Mouse (Mus musculus): ENCODE data around the gene Arhgap8.

Gene Arhgap8

DNA sequence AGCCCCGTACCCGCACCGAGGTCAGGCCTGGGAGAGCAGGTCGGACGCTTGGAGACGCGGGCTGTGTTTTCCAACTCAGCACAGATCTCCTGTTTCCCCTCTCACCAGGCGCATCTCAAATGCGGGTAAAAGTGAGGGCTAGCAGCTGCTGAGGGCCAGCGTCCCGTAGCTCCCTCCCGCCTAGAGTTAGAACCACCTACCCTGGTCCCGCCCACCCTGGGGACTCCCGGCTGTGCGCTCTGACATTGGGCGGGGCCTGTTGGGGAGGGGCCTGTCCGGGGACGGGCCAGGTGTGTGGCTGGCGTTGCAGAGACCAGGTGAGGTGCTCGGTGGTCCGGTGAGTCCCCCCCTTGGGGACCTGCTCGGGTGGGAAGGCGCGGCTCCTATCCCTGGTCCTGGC lies at the start of gene Arhgap8:
Gene Arhgap8, plus strand, starts transcription at position 262 of the 400 bp plus-strand sequence.
- in situ Hi-C loops (cut with MboI), result loop anchor here (5.0 kb wide), 1 partner anchor 42 kb away; no protein-coding TSS in a partner anchor

DNA sequence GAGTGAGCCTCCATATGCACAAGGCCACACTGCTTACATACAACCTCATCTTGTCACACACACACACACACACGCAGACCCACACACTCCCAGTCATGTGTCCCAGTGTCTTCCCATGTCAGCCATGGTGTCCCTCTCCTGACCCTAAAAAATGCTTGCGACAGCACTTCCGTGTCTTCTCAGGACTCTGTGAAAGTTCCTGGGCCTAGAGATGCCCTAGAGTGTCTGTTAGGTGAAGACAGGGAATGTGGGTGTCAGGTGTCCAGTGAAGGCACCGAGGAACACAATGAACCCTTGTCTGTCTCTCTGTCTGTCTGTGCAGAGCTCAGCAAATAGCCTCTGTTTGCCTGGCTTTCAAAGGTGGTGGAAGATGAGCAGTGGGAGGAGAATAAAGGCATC lies 49.2 kb upstream of the Arhgap8 start:
- in situ Hi-C loops (cut with MboI), result no loop called here

DNA sequence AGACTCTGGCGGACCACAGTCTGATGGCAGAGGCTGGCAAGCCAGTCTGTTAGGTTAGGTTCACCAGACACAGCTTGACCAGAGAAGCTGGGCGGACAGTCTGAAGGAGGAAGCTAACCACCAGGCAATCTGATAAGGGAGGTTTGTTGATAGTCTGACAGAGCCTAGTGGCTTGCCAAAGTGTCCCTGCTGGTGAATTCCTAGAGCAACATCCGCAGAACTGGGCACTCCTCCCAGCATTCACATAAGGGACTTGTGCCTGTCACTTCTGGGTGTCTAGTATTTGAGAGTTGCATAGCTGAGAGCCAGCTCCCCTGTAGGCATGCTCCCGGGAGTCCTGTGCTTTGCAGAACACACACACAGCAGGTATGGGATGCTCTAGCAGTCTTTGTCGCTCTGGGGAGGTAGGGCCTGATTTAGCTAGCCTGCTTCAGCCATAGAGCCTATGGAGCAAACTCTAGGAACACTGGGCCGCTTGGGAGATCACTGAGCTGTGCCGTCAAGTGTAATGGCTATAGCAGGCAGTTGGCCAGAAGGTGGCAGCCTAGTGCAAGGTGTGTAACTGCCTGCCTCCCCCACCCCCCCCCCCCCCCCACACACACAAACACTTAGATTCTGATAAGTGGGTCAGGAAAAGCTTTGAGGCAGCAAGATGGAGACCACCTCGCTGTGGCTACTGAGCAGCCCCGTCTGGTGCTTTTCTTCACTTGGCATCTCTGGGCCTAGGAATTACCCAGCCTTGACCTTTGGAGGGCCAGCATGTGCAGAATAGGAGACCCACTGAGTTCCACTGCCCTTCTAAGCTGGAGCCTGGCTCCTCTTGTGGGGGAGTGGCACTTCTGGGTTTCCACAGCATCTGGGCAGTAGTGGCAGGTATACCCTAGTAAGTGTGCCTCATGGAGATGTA lies 48.2 kb upstream of the Arhgap8 start:
- in situ Hi-C loops (cut with MboI), result no loop called here

DNA sequence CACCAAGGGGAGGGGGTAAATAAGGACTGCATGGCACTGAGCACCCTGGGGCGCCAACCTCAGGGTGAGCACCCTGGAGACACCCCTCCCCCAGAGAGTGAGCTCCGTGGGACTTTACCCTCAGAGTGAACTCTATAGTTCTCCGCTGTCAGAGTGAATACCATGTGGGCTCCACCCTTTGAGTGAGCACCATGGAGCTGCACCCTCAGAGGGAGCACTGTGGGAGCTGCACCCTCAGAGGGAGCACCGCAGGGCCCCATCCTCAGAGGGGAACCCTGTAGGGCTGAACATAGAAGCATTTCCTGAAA lies 47.6 kb upstream of the Arhgap8 start:
- in situ Hi-C loops (cut with MboI), result no loop called here

DNA sequence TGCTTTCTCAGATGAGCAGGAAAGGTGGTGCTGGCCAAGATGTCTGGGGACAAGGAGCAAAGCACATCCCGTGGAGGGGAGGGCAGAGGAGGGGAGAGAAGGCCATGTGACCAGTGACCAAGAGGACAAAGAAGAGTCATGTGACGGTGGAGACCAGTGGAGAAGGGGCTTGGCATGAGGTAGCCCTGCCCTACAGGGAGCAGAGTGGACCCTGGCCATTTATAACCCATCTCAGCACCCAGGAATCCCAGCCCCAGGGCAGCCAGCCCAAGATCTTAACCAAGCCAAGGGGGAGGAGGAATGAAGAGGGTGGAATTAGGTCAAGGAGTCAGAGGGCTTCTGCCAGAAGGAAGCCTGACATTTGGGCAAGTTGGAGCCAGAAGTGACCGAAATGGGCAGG lies 47.2 kb upstream of the Arhgap8 start:
- in situ Hi-C loops (cut with MboI), result no loop called here

DNA sequence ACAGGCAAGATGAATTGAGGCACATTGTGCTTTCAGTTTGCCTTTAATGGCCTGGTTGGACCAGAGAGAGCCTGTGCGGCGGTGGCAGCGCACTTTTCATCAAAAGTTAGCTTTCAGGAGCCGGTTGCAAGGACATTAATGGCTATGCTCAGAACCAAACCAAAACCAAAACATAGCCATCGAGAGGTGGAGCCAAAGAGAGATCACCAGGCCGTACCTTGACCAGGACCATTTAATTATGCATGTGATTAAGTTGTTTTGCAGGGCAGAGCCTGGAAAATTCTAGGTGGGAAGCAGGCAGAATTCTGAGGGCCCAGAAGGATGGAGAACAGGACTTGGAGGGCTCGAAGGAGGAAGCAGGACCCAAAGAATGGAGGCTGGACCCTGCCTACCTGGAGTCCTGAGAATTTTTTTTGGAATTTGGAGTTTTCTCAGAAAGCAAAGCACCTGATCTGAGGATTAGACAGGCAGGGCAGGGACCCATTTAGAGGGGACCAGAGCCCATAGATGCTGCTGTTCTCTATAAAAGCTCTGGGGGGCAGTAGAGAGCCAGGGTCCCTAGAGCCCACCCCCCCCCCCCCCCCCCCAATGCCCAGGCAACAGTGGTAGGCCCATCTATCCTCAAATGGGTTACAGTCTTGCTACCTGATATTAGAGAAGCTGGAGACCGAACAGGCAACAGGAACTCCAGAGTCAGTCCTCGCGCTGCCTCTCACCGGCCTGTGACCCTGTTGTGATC lies 45.4 kb upstream of the Arhgap8 start:
- in situ Hi-C loops (cut with MboI), result loop anchor here (5.0 kb wide), 1 partner anchor 43 kb away; no protein-coding TSS in a partner anchor

DNA sequence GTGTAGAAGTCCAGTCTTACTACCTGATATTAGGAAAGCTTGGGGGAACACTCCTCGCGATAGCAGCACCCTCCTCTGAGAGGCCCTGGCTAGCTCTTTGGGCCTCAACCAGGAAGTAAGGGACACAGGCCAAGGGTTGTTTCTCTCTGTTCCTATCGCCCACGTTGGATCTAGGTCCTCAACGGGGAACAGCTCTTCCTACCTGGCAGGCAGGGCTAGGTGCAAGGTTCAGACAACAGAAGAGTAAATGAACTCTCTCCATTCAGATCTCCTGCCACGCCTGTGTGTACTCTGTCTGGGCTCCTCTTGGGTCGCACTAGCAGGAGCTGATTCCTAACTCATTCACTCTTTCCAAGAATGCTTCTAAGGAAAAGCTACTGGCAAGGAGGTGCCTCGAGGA lies 44.5 kb upstream of the Arhgap8 start:
- in situ Hi-C loops (cut with MboI), result loop anchor here (5.0 kb wide), 1 partner anchor 42 kb away; no protein-coding TSS in a partner anchor

DNA sequence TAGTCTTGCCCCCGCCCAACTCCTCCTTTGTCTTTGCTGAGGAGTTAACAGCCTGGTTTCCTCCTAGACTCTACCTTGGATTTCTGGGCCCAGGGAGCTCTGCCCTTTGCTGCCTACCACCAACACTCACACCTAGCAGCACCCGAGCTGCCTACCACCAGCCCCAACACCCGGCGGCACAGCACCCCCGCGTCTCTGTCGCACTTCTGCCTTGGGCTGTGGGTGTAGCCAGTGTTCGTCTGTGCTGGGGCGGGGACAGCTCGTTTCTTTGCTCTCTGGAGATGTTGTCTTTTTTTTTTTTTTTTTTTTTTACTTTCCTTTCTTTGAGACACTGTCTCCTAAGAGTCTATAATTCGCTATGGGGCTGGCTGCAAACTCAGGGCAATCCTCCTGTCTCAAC lies 41.9 kb upstream of the Arhgap8 start:
- in situ Hi-C loops (cut with MboI), result loop anchor here (5.0 kb wide), 1 partner anchor 39 kb away; no protein-coding TSS in a partner anchor

DNA sequence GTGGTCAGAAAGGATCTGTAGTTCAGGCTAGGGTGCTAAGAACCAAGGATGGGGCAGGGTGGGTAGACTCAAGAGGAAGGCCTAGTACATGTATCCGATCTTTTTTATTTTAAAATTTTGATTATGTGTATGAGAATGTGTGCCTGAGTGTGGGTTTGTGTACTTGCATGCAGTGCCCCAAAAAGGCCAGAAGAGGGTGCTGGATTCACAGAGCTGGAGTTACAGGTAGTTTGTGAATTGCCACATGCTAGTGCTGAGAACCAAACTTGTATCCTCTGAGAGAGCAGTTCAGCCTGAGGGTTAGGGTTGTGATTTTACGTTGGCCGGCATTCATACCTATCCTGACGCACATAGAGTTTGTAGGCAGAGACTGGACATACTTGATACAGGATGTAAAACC lies 40.8 kb upstream of the Arhgap8 start:
- in situ Hi-C loops (cut with MboI), result loop anchor here (5.0 kb wide), 1 partner anchor 38 kb away; no protein-coding TSS in a partner anchor

DNA sequence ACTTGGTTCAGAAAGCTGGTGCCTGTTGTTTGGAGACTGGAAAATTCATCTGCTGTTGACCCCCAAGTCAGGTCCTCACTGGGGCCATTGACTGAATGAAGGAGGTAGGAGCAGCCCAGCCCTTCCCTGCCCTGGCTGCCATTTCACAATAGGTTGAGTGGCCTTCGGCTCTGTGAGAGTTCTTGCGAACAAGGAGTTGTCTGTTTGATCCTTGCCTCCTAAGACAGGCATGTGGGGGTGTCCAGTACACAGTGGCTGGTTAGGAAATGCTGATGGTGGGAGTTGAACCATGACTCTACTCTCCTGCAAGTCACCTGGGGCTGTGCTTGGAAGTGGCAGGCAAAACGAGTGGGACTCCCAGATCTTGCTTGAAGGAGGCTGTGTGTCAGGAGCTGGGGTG lies 40.1 kb upstream of the Arhgap8 start:
- in situ Hi-C loops (cut with MboI), result loop anchor here (5.0 kb wide), 1 partner anchor 38 kb away; no protein-coding TSS in a partner anchor

DNA sequence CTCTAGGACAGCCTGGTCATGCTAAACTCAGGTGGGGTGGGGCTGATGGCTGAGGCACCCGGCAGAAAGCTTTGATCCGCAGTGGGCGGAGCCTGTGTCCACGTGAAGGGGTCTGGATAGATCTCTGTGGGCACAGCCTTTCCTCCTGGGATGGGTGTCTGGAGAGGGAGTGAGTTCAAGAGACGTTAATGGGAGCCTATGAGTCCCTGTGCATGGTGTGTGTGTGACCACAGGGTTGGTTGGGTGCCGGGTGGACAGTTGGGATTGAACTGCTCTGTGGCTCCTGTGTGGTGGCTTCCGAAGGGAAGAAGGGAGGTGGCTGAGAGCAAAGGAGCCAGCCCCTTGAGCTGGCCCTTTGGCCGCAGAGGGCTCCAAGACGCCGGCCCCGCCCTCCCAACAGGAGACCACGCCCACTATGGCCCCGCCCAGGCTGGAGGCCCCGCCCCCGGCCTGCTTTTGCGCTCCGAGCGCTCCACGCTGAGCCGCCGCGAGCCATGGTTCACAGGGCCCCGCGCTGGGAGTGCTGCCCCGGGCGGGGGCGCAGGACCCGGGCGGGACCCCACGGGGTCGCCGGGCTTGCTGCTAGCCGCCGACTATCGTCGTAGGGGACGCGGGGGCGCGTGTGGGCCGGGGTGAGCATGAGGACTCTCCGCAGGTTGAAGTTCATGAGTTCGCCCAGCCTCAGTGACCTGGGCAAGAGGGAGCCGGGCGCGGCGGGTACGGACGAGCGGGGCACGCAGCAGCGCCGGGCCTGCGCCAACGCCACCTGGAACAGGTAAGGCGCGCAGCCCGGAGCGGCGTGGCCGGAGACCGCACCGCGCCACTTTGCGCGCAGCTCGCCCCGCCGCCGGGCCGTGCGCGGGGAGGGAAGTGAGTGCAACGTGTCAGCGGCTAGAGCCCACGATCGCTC lies 39.1 kb upstream of the Arhgap8 start:
- in situ Hi-C loops (cut with MboI), result no loop called here

DNA sequence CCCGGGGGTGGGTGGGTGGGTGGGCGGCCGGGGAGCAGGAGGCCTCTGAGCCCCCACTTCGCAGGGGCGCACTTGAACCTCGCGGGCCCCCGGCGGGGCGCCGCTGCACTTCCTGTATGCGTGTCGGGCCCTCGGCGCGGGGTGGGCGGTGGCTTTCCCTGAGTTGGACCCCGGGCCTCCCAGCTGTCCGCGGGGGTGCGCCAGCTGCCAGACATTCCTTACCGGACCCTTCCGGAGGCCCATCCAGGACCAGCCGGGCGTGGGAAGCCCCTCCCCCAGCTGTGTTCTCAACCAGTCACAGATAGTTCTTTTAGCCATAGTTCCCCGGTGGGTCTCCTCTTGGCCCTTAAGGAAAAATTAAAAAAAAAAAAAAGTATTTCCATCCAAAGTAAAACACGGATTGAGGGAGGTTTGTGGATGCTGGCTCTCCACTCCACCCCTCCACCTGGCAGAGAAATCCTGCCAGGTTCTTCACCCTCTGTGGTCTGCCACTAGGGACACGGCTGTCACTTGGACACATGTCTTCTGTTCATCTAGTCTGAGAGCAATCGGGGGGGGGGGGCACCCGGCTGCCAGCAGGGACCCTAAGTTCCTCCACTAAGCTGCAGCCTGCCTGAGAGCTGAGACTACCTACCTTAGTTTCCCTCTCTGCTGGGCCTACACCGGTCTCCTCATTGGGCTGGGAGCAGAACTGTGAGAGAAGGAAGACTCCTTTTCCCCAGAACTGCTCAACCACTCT lies 38.2 kb upstream of the Arhgap8 start:
- in situ Hi-C loops (cut with MboI), result no loop called here

DNA sequence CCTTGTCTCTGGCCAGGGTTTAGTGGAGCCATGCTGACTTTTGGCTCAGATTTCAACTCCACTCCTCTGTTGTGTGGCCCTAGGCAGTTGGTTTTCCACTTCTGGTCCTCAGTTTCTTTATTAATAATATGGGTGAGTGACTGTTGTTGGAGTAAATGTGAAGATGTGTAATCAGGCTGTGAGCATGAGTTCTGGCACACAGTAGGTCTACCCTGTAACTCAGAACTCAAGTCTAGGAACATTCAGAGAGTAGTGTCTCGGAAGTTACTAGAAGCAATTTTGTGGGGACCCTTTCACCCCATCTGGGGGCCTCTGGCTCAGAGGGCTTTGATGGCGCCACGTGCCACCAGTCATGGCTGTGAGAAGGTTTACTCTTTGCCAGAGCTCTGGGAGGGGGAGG lies 37.6 kb upstream of the Arhgap8 start:
- in situ Hi-C loops (cut with MboI), result no loop called here

DNA sequence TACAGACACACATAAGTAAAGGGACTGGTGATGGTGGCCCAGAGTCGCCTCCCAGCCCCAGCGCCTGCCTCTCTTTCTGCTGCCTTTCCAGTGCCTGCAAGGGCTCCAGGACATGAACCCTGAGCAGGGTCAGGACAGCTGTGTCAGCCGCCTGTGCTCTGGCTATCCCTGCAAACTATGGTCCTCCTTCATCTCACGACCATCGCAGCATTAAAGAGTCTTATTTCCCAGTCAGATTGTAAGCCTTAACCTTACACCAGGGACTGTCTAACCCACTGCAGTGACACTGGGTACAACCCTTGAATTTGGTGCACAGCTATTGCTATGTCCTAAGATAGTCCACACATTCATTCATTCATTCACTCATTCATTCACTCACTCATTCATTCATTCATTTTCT lies 37.0 kb upstream of the Arhgap8 start:
- in situ Hi-C loops (cut with MboI), result no loop called here

DNA sequence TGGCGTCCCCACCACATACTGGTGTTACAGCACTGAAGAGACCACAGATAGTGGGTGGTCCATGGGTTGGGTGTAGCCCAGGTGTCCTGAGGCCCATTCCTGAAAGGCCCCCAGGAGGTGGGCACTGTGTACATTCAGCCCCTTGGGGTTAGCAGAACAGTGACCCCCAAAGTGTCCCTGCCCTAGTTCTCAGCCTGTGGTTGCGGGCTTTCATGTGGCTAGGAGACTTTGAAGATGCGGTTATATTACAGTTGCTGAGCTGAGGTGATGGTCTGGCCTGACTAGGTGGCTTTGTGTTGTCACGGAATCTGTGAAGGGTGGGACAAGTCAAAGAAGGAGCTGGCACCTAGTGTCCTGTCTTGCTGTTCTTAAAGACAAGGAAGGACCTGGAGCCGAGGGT lies 35.3 kb upstream of the Arhgap8 start:
- in situ Hi-C loops (cut with MboI), result no loop called here

DNA sequence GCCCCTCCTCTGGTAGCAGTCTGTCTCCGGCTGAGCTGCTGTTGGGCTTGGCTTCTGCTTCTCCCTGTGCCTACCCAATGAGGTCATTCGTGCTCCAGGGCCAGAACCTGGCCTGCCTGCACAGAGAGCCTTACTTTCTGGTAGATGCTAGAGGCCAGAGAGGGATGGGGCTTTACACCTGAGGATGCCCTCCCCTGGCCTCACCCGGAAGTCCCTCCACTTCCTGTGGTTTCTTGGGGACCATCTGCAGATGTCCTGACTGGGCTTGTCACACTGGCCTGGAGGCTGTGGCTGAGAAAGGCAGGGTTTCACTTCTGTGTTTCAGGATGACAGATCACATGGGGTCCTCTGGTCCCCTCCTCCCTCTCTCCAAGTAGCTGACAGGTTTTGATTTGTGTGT lies 34.4 kb upstream of the Arhgap8 start:
- in situ Hi-C loops (cut with MboI), result no loop called here

DNA sequence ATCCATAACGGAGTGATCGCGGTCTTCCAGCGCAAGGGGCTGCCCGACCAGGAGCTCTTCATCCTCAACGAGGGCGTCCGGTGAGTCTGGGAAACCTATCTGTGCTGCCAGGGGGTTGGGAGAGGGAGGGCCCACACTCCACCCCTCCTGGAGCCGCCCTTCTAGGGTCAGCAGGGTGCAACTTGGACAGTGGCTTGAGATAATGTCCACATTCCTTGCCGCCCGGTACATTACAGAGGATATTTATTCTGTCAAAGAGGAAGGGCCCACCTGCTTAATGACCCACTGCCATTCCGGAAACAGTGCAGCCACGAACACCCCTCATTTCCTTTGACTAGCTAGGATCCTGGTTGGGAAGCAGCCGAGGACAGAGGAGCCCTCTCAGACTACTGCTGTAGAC lies 31.9 kb upstream of the Arhgap8 start:
- in situ Hi-C loops (cut with MboI), result no loop called here

DNA sequence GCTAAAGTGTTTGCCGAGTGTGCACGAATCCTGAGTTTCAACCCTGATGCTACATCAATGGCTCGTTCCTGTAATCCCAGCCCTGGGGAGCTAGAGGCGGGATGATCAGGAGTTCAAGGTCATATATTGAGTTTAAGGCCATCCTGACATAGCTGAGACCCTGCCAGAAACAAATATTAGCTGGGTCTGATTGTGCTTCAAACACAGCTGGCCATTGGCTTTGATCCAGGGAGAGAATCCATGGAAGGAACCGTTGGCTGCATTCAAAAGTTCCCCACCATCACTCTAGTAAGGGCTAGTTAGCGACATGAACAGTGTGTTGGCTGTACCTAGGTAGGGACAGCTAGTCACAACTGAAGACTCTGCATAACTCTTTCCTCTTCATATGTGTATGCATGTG lies 30.5 kb upstream of the Arhgap8 start:
- in situ Hi-C loops (cut with MboI), result no loop called here

DNA sequence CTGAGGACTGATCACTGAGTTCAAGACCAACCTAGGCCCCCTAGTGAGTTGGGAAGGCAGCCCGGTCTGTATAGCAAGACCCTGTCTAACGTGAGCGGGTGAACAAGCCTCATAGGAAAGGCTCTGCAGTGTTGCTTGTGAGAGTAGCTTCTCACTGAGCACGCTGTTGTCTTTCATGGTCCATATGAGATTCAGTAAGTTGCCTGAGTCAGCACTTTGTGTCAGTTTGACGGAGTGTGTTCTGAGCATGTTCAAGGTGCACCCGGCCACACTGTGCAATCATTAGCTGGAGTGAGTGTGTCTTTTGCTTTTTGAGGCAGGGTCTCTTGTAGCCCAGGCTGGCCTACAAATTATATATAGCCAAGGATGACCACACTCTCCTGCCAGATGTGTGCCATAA lies 28.3 kb upstream of the Arhgap8 start:
- in situ Hi-C loops (cut with MboI), result no loop called here

DNA sequence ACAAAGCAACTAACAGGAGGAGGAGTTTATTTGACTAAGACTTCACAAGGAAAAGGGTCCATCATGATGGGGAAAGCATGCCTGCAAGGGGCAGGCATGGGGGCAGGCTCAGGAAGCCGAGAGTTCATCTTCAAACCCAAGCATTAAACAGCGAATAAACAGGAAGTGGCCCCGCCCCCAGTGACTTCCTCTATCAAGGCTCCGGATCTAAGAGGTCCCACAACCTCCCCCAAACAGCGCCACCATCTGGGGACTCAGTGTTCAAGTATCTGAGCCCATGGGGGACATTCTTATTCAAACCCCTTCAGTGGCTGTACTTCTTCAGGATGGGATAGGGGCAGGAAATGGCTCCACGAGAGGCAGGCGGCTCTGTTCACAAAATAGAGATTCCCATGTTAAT lies 27.2 kb upstream of the Arhgap8 start:
- in situ Hi-C loops (cut with MboI), result no loop called here

DNA sequence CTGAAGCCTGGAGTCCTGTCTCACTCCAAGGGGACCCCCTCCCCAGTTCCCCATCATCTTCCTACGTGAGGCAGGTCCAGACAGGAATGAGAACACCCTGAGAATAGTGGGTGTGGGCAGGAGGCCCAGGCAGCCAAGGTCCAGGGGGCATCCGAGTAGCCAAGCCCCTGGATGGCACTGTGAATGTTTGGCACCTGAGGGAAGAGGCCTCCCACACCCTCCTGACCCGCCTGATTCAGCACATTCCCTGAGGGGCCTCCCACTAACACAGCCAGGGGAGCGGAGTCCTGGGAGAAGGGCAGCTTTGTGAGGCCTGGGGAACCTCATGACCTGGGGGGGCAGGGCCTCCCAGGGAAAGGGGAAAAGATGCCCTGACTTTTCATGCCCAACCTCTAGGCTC lies 23.8 kb upstream of the Arhgap8 start:
- in situ Hi-C loops (cut with MboI), result no loop called here

Measured in mature B cell (primary cell).